Mouse (Mus musculus) kidney, postnatal 25 days (tissue): ENCODE results near the gene Pip4p1.
A peak's percentile ranks its signal among the peaks of the same experiment; 100 is the strongest.

Experiments used
- DNase-seq, 2 experiments: peaks; one replicate each; pipeline ENCODE4 v3.0.0; 2021; ENCODE audit warnings: mixed read lengths in 2 of 2

Gene Pip4p1

GRCm38 (mm10) chr14:50892541-50893459, 37.9 kb downstream of the Pip4p1 start:
- DNase-seq, result peak in 1 of 2 experiments; percentile 18

GRCm38 (mm10) chr14:50892091-50892490, 38.6 kb downstream of the Pip4p1 start:
- DNase-seq, result no peak

- DNase-seq, result no peak
These were observed 39.0 kb downstream of the Pip4p1 start for GRCm38 (mm10) chr14:50891621-50892020.

- no peak for DNase-seq
These were observed 54.3 kb downstream of the Pip4p1 start for GRCm38 (mm10) chr14:50876236-50876950.
